Mouse (Mus musculus): Measurements from ENCODE around the gene Zfp692. TPM values are rescaled to one million over a fixed set of nuclear protein-coding genes. Genes with fewer than 3 reads are reported as not detected.
"Not testable (repeated sequence)": the region's sequence is repeated elsewhere in the genome, so short reads cannot be mapped to it uniquely, and the experiment has no call there.

Gene Zfp692
- total RNA-seq, 2 experiments from 2014 or later, result 19.3 to 28.6 TPM

GRCm38 (mm10) chr11:58352681-58353548 lies 46.0 kb downstream of the Zfp692 start:
- no peak for DNase-seq (ENCODE audit: extremely low spot score in 1 of 2, low spot score in 1 of 2)

DNA sequence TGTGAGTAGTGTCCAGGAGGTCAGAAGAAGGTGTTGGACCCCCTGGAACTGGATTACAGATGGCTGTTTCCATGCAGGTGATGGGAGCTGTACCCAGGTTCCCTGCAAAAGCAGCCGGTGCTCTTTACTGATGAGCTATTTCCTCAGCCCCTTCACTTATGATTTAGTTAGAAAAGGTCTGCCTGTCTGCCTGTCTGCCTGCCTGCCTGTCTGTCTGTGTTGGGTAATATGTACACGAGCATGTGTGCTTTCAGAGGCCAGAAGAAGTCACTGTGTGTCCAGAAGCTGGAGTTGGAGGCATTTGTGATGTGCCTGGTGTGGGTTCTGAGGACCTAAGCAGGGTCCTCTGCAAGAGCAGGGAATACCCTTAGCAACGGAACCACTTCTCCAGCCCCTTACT lies 46.8 kb downstream of the Zfp692 start:
- DNase-seq (ENCODE audit: extremely low spot score in 1 of 2, low spot score in 1 of 2), result no peak

GRCm38 (mm10) chr11:58354476-58354875 lies 47.6 kb downstream of the Zfp692 start:
- no peak for DNase-seq (ENCODE audit: extremely low spot score in 1 of 2, low spot score in 1 of 2)

- DNase-seq (ENCODE audit: extremely low spot score in 1 of 2, low spot score in 1 of 2), result no peak
These were observed 48.1 kb downstream of the Zfp692 start for GRCm38 (mm10) chr11:58354927-58355326.

GRCm38 (mm10) chr11:58357042-58357441 lies 50.2 kb downstream of the Zfp692 start:
- DNase-seq (ENCODE audit: extremely low spot score in 1 of 2, low spot score in 1 of 2), result no peak

DNA sequence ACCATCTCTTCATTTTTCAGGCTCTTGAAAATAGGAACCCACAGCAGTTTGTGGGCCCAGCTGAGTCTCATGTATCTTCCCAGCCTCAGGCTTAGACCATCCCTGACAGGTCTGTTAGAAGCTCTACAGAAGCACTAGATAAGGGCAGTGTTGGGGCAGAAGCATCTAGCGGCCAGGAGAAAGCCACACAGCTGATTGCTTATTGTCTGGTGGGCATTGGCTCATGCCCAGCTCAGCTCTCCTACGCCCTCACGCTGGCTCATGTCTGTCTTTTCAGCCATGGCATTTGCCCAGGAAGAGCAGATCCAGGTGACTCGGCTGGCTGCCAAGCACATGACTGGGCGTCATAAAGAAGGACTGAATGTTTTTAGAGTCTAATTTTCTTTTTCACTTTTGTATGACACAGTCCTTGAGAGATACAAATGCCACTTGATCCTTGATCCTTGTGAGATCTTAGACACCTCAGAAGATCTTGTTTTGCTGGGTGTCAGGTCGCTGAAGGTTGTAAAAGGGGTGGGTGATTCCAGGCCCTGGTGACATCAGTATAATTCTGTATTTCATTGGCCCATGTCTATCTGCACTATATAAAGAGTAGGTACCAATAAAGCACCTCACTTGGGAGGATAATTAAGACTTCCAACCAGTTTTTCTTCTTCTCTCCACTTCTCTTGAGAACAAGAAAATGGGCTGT lies 51.1 kb downstream of the Zfp692 start:
- DNase-seq (ENCODE audit: extremely low spot score in 1 of 2, low spot score in 1 of 2), result no peak

DNA sequence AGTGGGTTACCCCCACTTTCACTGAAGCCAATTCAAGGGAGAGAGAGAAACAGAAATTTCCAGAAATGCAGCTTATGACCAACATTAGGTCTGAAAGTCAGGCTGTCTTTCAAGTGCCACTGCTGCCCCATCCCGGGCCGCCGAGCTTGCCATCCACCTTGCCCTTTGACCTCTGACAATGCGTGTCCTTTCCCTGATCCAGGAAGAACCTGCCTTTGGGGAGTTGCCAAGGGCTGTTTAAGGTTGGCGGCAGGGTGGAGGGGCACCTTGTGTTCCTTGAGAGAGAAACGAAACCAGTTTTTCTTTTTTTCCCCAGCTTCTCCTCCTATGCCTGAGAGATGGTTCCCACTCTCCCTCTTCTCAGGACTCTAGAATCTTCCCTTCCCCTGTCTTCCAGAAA lies 55.7 kb downstream of the Zfp692 start:
- DNase-seq (ENCODE audit: extremely low spot score in 1 of 2, low spot score in 1 of 2), result not testable (repeated sequence)

Other genes starting within 250 kb of the Zfp692 start
- gene Gm12248, start 213.9 kb upstream of the Zfp692 start, total RNA-seq (2021), result not detected
- gene Cnot8, start 202.9 kb upstream of the Zfp692 start, total RNA-seq (2021), result 10 to 100 TPM; 52.7 to 54.5 TPM
- 10 to 100 TPM; 19.2 to 20.6 TPM for gene Gemin5, start 138.5 kb upstream of the Zfp692 start, total RNA-seq (2021)
- gene Mrpl22, start 135.4 kb upstream of the Zfp692 start, total RNA-seq (2021), result 10 to 100 TPM; 28.3 to 34.8 TPM
- 1 to 10 TPM; 1.2 to 1.5 TPM for gene Igtp, start 107.5 kb upstream of the Zfp692 start, total RNA-seq (2021)
- 1 to 10 TPM; 1.3 to 2.1 TPM for gene Irgm2, start 107.5 kb upstream of the Zfp692 start, total RNA-seq (2021)
- not detected for gene 4930438A08Rik, start 32.3 kb upstream of the Zfp692 start, total RNA-seq (2021)
- gene Zfp672, start 23.3 kb downstream of the Zfp692 start, total RNA-seq (2021), result 10 to 100 TPM; 45.9 to 47.7 TPM
- gene Sh3bp5l, start 23.7 kb downstream of the Zfp692 start, total RNA-seq (2021), result 10 to 100 TPM; 55.1 to 55.8 TPM
- under 1 TPM in 1 of 2 experiments, not detected in 1; 0.25 TPM for gene Lypd8, start 72.0 kb downstream of the Zfp692 start, total RNA-seq (2021)
- not detected for gene 1810065E05Rik, start 114.0 kb downstream of the Zfp692 start, total RNA-seq (2021)
- not detected for gene Gm12253, start 125.5 kb downstream of the Zfp692 start, total RNA-seq (2021)
- not detected for gene Lypd9, start 145.9 kb downstream of the Zfp692 start, total RNA-seq (2021)
- not detected for gene Olfr30, start 155.2 kb downstream of the Zfp692 start, total RNA-seq (2021)
- gene Olfr332, start 185.5 kb downstream of the Zfp692 start, total RNA-seq (2021), result not detected
- not detected for gene Olfr331, start 195.5 kb downstream of the Zfp692 start, total RNA-seq (2021)
- not detected for gene Olfr330, start 227.8 kb downstream of the Zfp692 start, total RNA-seq (2021)
- not detected for gene Olfr329-ps, start 239.4 kb downstream of the Zfp692 start, total RNA-seq (2021)
- under 1 TPM in 1 of 2 experiments, not detected in 1; 0.12 TPM for gene Olfr328, start 248.6 kb downstream of the Zfp692 start, total RNA-seq (2021)

All from layer of hippocampus, postnatal 25 days (tissue).